Mouse (Mus musculus) limb, embryonic 14.5 days (tissue): ENCODE results near the gene Ctnnd1. TPM values are rescaled to one million over a fixed set of nuclear protein-coding genes. Genes with fewer than 3 reads are reported as not detected.
A peak's percentile ranks its signal among the peaks of the same experiment; 100 is the strongest.

Source experiments
- ATAC-seq: fragments of 200-750 bp; cut with Nextera tagmentation; 2 replicates; pipeline ENCODE4 v1.8.0; 2017; ENCODE audit warnings: low read depth, moderate number of reproducible peaks, moderate TSS enrichment; ENCODE audit not compliant: low FRiP score
- DNase-seq: peaks from one replicate; pipeline ENCODE4 v3.0.0-alpha.2; 2015; ENCODE audit warnings: low spot score
- H3K27ac ChIP-seq: fragments of 300-500 bp; sonication (generic); replicated peaks from 2 replicates; pipeline ENCODE4 v1.5.1; 2014; ENCODE audit warnings: low read depth, mild to moderate bottlenecking, low read length, moderate library complexity, mixed read lengths
- H3K27me3 ChIP-seq: fragments of 300-500 bp; sonication (generic); 2 replicates; pipeline ENCODE4 v1.6.1; 2014; ENCODE audit warnings: low read length, mixed read lengths; ENCODE audit not compliant: control insufficient read depth, insufficient read depth
- H3K36me3 ChIP-seq: fragments of 300-500 bp; sonication (generic); 2 replicates; pipeline ENCODE4 v1.6.1; 2014; ENCODE audit warnings: mild to moderate bottlenecking, low read length, moderate library complexity, mixed read lengths; ENCODE audit not compliant: control insufficient read depth, insufficient read depth
- H3K4me1 ChIP-seq: fragments of 300-500 bp; sonication (generic); 2 replicates; pipeline ENCODE4 v1.6.1; 2014; ENCODE audit warnings: antibody characterized with exemption, low read length, mixed read lengths; ENCODE audit not compliant: control insufficient read depth, insufficient read depth
- H3K4me2 ChIP-seq: fragments of 300-500 bp; sonication (generic); replicated peaks from 2 replicates; pipeline ENCODE4 v1.6.1; 2014; ENCODE audit warnings: low read depth, mild to moderate bottlenecking, low read length, moderate library complexity; ENCODE audit not compliant: severe bottlenecking
- H3K4me3 ChIP-seq: fragments of 300-500 bp; sonication (generic); replicated peaks from 2 replicates; pipeline ENCODE4 v1.5.1; 2014; ENCODE audit warnings: low read length
- H3K9ac ChIP-seq: fragments of 300-500 bp; sonication (generic); 2 replicates; pipeline ENCODE4 v1.6.1; 2014; ENCODE audit warnings: mild to moderate bottlenecking, low read depth, low read length, moderate library complexity; ENCODE audit not compliant: severe bottlenecking
- H3K9me3 ChIP-seq: fragments of 300-500 bp; sonication (generic); 2 replicates; pipeline ENCODE4 v1.6.1; 2016; ENCODE audit warnings: low read length; ENCODE audit not compliant: control insufficient read depth
- POLR2A ChIP-seq: fragments of 200-500 bp; IDR thresholded peaks from 2 replicates; pipeline ENCODE4 v1.8.0; 2012; ENCODE audit warnings: inconsistent platforms, mild to moderate bottlenecking, moderate library complexity, borderline replicate concordance; ENCODE audit not compliant: insufficient read depth, insufficient read length; ENCODE audit errors: extremely low read depth
- WGBS: fragments of 180-500 bp; shearing (Covaris S2); extraction: QIAGEN DNeasy Blood & Tissue Kit; methylation state at CpG from one replicate; pipeline ENCODE4 v1.1.7; 2014; 5-methylcytosine and 5-hydroxymethylcytosine counted together
- polyA plus RNA-seq, 2 experiments: library from polyadenylated mRNA; depleted of rRNA in 1 of 2; stranded (reverse) in 1 of 2; unstranded in 1 of 2; fragments of >200 nt; fragmentation: Nextera tagmentation in 1 of 2; extraction: Ambion mirVana in 1 of 2; gene quantifications; 2 replicates each; pipeline versions ENCODE4 v1.2.1 to v1.2.3; 2012 to 2014

Ctnnd1 gene
- polyA plus RNA-seq, 2 experiments, result 46.0 to 85.0 TPM

- Histone ChIP-seq H3K9me3 (no peaks in the 10 kb centered on the region), H3K4me1 (peaks cover 50% of the 10 kb centered on the region), H3K27me3 (no peaks in the 10 kb centered on the region), H3K9ac (no peak overlapping the region), H3K36me3 (no peaks in the 10 kb centered on the region), H3K4me2 (peak overlapping the region; percentile 15; the same call in 1 of the 2 replicates), H3K27ac (peak overlapping the region; percentile 85), H3K4me3 (no peak overlapping the region)
- ATAC-seq (no peak), DNase-seq (peak; percentile 51)
- TF ChIP-seq POLR2A, result no peak
- 24% methylated on average over 4 of the region's 4 CpGs for WGBS
These were observed 15.6 kb downstream of the Ctnnd1 start for GRCm38 (mm10) chr2:84634934-84635482.

DNA sequence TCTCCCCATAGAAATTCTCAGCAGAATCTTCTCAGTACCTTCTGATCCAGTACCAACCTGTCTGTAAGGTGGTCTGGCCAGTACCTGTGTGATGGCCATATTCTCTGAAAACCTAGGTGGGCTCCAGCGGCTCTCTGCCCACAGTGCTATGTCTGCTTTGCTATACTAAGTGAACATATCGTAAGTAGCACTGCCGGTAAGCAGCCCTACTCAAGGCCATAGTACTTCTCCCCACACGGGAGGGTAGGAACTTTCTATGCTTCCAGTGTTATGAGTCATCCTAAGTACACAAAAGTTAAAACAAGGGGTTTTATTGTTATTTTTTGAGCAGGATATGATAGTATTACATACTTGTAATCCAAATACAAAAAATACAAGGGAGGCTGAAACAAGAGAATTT, 16.6 kb downstream of the Ctnnd1 start:
- no peak overlapping the region for H3K4me2 ChIP-seq

DNA sequence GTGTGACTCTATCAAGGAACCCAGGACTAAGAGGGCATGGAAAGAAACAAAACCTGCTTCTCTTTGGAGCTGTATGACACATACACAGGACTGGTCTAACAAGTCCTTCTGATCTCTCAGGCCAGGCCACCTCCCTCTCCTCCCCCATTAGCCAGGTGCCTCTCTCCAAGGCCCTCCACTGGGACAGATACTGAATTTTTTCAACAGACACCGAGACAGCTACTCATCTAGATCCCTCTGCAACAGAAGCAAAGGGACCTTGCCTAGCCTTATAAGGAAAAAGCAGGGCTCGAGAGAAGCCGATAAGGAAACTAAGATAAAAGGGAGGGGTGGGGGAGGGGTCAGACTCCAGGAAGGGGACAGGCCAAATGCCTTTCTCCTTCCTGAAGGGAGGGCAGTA, 17.6 kb downstream of the Ctnnd1 start:
- 15% methylated on average over 3 of the region's 3 CpGs for WGBS
- DNase-seq (no peak), ATAC-seq (no peak)
- H3K27ac ChIP-seq, result no peak overlapping the region
- no peak overlapping the region for H3K9ac ChIP-seq
- no peak for TF ChIP-seq POLR2A
- no peak overlapping the region for H3K4me3 ChIP-seq
- H3K4me1 ChIP-seq, result peaks cover 42% of the 10 kb centered on the region
- no peaks in the 10 kb centered on the region for H3K27me3 ChIP-seq
- H3K4me2 ChIP-seq, result no peak overlapping the region
- no peaks in the 10 kb centered on the region for H3K9me3 ChIP-seq
- no peaks in the 10 kb centered on the region for H3K36me3 ChIP-seq

More for the DNA sequence above, 16.6 kb downstream of the Ctnnd1 start:
- DNase-seq (no peak), ATAC-seq (no peak)
- Histone ChIP-seq H3K9ac (no peak overlapping the region), H3K27ac (0 out of 2 replicates have a peak overlapping the region, but pooled peaks have one; percentile 10), H3K9me3 (no peaks in the 10 kb centered on the region), H3K4me3 (no peak overlapping the region), H3K27me3 (no peaks in the 10 kb centered on the region), H3K36me3 (no peaks in the 10 kb centered on the region), H3K4me1 (peaks cover 50% of the 10 kb centered on the region)
- WGBS, result 67% methylated on average over 4 of the region's 4 CpGs
- TF ChIP-seq POLR2A, result no peak

- no peaks in the 10 kb centered on the region for H3K36me3 ChIP-seq
- WGBS, result 86% methylated on average over 1 of the region's 1 CpGs
- TF ChIP-seq POLR2A, result no peak
- DNase-seq (no peak), ATAC-seq (no peak)
- H3K4me2 ChIP-seq, result no peak overlapping the region
- no peak overlapping the region for H3K4me3 ChIP-seq
- H3K27ac ChIP-seq, result no peak overlapping the region
- no peak overlapping the region for H3K9ac ChIP-seq
- no peaks in the 10 kb centered on the region for H3K9me3 ChIP-seq
- no peaks in the 10 kb centered on the region for H3K27me3 ChIP-seq
- peaks cover 32% of the 10 kb centered on the region for H3K4me1 ChIP-seq
These were observed 18.6 kb downstream of the Ctnnd1 start for GRCm38 (mm10) chr2:84632001-84632400.

DNA sequence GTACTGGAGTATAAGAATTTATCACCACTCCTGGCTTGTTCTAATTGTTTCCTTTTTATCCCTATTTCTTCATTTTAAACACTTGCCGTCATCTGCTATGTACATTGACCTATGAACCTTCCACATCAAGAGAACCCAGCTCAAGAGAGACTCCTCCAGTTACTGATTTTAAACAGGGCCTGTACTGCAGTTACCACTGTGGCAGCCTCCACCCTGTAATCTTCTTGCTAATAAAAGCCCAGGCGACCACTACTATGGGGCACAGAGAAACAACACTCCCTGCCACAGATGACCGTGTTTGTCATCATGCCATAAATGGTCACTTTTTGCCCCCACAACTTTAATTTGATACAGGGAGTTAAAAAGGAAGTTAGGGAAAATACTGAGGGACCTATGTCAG, 23.5 kb downstream of the Ctnnd1 start:
- DNase-seq (no peak), ATAC-seq (no peak)
- peaks cover 17% of the 10 kb centered on the region; the same call in 1 of the 2 replicates for H3K36me3 ChIP-seq
- TF ChIP-seq POLR2A, result no peak
- no peak overlapping the region for H3K4me2 ChIP-seq
- no peak overlapping the region for H3K9ac ChIP-seq
- H3K4me3 ChIP-seq, result no peak overlapping the region
- 26% methylated on average over 3 of the region's 3 CpGs for whole genome bisulfite sequencing
- H3K27me3 ChIP-seq, result no peaks in the 10 kb centered on the region
- H3K4me1 ChIP-seq, result no peaks in the 10 kb centered on the region; the same call in 1 of the 2 replicates
- H3K27ac ChIP-seq, result no peak overlapping the region
- no peaks in the 10 kb centered on the region for H3K9me3 ChIP-seq
